Mouse (Mus musculus) G1E (cell line): Measurements from ENCODE around the gene Gsdmc4. TPM values are rescaled to one million over a fixed set of nuclear protein-coding genes. Genes with fewer than 3 reads are reported as not detected.
"Not testable (repeated sequence)": the region's sequence is repeated elsewhere in the genome, so short reads cannot be mapped to it uniquely, and the experiment has no call there.

Source experiments
- ATAC-seq: 2 replicates; pipeline ENCODE4 v1.8.0; 2016; ENCODE audit warnings: mild to moderate bottlenecking; ENCODE audit not compliant: insufficient number of reproducible peaks, poor library complexity, low FRiP score, severe bottlenecking; ENCODE audit errors: extremely low read depth
- DNase-seq: peaks from one replicate; pipeline ENCODE4 v3.0.0; 2012; ENCODE audit warnings: low spot score
- H3K27me3 ChIP-seq: 2 replicates; pipeline ENCODE4 v1.6.1; 2012; ENCODE audit warnings: mild to moderate bottlenecking, low read length, inconsistent platforms; ENCODE audit not compliant: insufficient read depth
- H3K36me3 ChIP-seq: replicated peaks from 2 replicates; pipeline ENCODE3; 2012; ENCODE audit warnings: mild to moderate bottlenecking, inconsistent platforms
- H3K4me1 ChIP-seq: 2 replicates; pipeline ENCODE4 v1.6.1; 2012; ENCODE audit warnings: low read depth, low read length, inconsistent platforms, mixed read lengths; ENCODE audit not compliant: insufficient read depth
- H3K4me3 ChIP-seq: 2 replicates; pipeline ENCODE4 v1.5.1; 2012; ENCODE audit warnings: low read depth, mild to moderate bottlenecking, inconsistent platforms, low read length, moderate library complexity, mixed read lengths
- H3K9me3 ChIP-seq: replicated peaks from 2 replicates; pipeline ENCODE4 v1.6.1; 2012; ENCODE audit warnings: inconsistent platforms
- CTCF ChIP-seq: IDR thresholded peaks from 2 replicates; pipeline ENCODE4 v1.5.1; 2012; ENCODE audit warnings: low read depth, low read length, inconsistent platforms, mixed read lengths
- GATA1 ChIP-seq: IDR thresholded peaks from 2 replicates; pipeline ENCODE4 v1.6.1; 2012; ENCODE audit warnings: borderline replicate concordance, low read length, inconsistent platforms, mixed read lengths
- GATA2 ChIP-seq: IDR thresholded peaks from 2 replicates; pipeline ENCODE4 v1.6.1; 2012; ENCODE audit warnings: low read depth, low read length, inconsistent platforms, borderline replicate concordance
- POLR2AphosphoS5 ChIP-seq: IDR thresholded peaks from 2 replicates; pipeline ENCODE4 v1.6.1; 2012; ENCODE audit warnings: low read depth, low read length, inconsistent platforms; ENCODE audit not compliant: insufficient replicate concordance
- TAL1 ChIP-seq: conservative IDR thresholded peaks from 2 replicates; pipeline ENCODE4 v1.6.1; 2012; ENCODE audit warnings: low read depth, low read length, inconsistent platforms, mixed read lengths
- polyA plus RNA-seq: library from polyadenylated mRNA; stranded (reverse); fragments of >175 nt; gene quantifications from 2 replicates; pipeline ENCODE4 v1.2.3, GENCODE M21; 2012
- total RNA-seq, 2 experiments: library from RNA; stranded (forward) in 1 of 2; stranded (reverse) in 1 of 2; fragments of 200-1000 nt in 1 of 2; fragments of >200 nt in 1 of 2; fragmentation: Nextera tagmentation in 1 of 2; gene quantifications; 2 replicates each; pipeline ENCODE4 v1.2.3; 2014 to 2017

Gsdmc4 gene
- total RNA-seq (2014; fragmentation: Nextera tagmentation) (not detected in 2 replicates), total RNA-seq (2017) (0.06 TPM in 1 of 2 replicates, not detected in the other), polyA plus RNA-seq (not detected in 2 replicates)

DNA sequence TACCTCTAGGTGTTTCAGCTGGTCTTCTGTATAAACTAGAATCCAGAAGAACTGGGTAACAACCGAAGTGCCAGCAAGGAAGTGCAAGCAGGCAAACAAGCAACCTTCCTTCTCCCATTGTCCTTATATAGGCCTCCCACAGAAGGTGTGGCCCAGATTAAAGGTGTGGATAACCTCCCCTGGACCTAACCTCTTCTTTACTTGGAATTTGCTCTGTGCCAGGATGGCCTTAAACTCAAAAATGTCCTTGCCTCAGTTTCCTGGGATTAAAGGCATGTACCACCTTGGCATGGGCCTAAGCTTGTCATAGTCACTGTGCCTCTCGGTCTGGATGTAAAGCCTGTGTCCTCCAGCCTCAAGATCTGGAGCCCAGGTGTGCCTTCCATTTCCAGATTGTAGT, at the start of gene Gsdmc4:
Gsdmc4 (minus strand) TSS at position 101 of the 400 bp plus-strand sequence.
- not testable (repeated sequence) for H3K27me3 ChIP-seq, ATAC-seq, DNase-seq, H3K36me3 ChIP-seq, H3K4me1 ChIP-seq, H3K4me3 ChIP-seq, H3K9me3 ChIP-seq

DNA sequence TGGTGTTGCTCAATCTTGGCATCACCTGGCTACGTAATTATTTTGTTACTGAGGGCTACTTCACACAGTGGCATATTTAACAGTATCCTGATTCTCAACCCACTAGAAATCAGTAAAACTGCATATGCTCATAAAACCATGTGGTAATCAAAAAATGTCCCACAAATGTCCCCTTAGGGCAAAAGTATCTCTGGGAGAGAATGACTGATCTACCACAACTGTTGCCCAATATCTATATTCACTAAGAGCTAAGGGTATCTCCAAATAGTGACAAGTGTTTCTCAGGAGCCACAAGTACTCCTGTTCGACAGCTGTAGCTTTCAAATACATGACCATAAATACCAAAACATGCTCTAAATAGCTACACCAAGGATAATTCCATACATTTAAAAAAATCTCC, 48.4 kb upstream of the Gsdmc4 start:
- H3K4me1 ChIP-seq, result no peaks in the 10 kb centered on the region
- no peak for ATAC-seq
- no peak for TF ChIP-seq CTCF
- TF ChIP-seq TAL1, result no peak
- no peak for TF ChIP-seq GATA2
- TF ChIP-seq GATA1, result no peak
- TF ChIP-seq POLR2AphosphoS5, result no peak

GRCm38 (mm10) chr15:63957553-63957952, 45.5 kb upstream of the Gsdmc4 start:
- Histone ChIP-seq H3K4me3 (no peak overlapping the region), H3K36me3 (peaks cover 27% of the 10 kb centered on the region)
- DNase-seq, result no peak

More for the DNA sequence above, 48.4 kb upstream of the Gsdmc4 start:
- H3K9me3 ChIP-seq, result no peaks in the 10 kb centered on the region
- H3K27me3 ChIP-seq, result no peaks in the 10 kb centered on the region
- H3K4me3 ChIP-seq, result no peak overlapping the region
- DNase-seq, result no peak
- H3K36me3 ChIP-seq, result peaks cover 26% of the 10 kb centered on the region

DNA sequence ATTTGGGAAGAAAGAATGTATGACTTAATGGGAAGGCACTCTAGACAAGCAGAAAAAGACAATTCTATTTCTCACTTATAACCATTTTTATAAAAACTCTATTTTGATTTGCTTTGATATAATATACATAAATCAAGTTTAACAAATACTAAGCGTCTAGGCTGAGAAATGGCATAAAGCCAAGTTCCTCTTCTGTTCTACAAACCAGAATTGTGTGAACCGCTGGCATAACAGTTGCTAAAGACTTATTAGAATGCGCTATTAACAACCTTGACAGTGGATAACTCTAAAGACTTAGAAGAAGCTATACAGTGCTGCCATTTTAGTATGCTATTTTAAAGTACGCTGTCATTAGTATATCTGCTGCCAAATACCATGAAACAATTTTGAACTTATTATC, 41.2 kb upstream of the Gsdmc4 start:
- DNase-seq (no peak), ATAC-seq (no peak)
- Histone ChIP-seq H3K36me3 (peaks cover 29% of the 10 kb centered on the region), H3K27me3 (no peaks in the 10 kb centered on the region), H3K4me3 (no peak overlapping the region), H3K4me1 (no peaks in the 10 kb centered on the region; the same call in 1 of the 2 replicates), H3K9me3 (no peaks in the 10 kb centered on the region)
- no peak for TF ChIP-seq TAL1
- TF ChIP-seq GATA1, result no peak
- TF ChIP-seq POLR2AphosphoS5, result no peak
- no peak for TF ChIP-seq CTCF
- no peak for TF ChIP-seq GATA2

More at GRCm38 (mm10) chr15:63957553-63957952, 45.5 kb upstream of the Gsdmc4 start:
- no peak for ATAC-seq
- TF ChIP-seq GATA1 (no peak), POLR2AphosphoS5 (no peak), CTCF (no peak), TAL1 (no peak), GATA2 (no peak)
- Histone ChIP-seq H3K9me3 (no peaks in the 10 kb centered on the region), H3K4me1 (no peaks in the 10 kb centered on the region), H3K27me3 (no peaks in the 10 kb centered on the region)

- H3K9me3 ChIP-seq, result no peaks in the 10 kb centered on the region
- no peak for DNase-seq
- H3K4me1 ChIP-seq, result no peaks in the 10 kb centered on the region
- no peak overlapping the region for H3K4me3 ChIP-seq
- TF ChIP-seq CTCF, result no peak
- H3K36me3 ChIP-seq, result peaks cover 61% of the 10 kb centered on the region
- no peak for ATAC-seq
- no peaks in the 10 kb centered on the region for H3K27me3 ChIP-seq
Observed at GRCm38 (mm10) chr15:63941221-63941620, 29.1 kb upstream of the Gsdmc4 start.

DNA sequence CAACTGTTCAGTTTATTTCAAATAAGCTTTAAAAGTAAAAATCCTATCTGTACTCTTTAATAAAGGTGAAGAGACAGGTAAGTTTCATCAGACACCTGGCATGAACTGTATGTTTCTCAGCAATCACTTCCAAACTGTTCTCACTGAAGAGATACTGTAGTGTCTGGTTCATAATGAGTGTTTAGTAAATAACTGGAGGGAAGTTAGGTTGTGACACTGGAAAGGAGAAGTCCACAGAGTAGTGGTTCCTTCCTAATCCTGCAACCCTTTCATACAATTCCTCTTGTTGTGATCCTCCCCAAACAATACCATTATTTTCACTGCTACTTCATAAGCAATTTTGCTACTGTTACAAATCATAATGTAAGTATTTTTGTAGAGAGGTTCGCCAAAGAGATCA, 20.6 kb upstream of the Gsdmc4 start:
- TF ChIP-seq GATA1 (no peak), GATA2 (no peak), TAL1 (no peak), POLR2AphosphoS5 (no peak), CTCF (no peak)
- no peak overlapping the region for H3K4me3 ChIP-seq
- no peaks in the 10 kb centered on the region for H3K4me1 ChIP-seq
- peaks cover 71% of the 10 kb centered on the region for H3K36me3 ChIP-seq
- H3K9me3 ChIP-seq, result no peaks in the 10 kb centered on the region
- DNase-seq (no peak), ATAC-seq (no peak)
- H3K27me3 ChIP-seq, result no peaks in the 10 kb centered on the region

DNA sequence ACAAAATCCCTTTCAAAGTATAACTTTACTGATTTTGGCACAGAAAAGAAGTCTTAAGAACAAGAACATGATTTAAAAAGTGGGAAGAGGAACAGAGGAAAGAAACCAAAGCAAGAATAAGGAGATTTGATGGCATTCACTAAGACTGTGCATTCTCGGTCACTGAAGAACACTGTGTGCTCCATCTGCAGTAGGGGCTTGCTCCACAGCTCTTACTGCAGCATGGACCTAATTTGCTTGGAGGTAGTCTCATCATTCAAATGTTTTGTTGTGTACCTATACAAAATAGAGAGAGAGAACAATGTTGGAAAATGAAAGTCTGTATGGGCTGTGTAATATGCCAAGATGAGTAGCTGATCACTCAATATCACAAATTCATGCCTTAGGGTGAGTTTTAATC, 19.3 kb upstream of the Gsdmc4 start:
- Histone ChIP-seq H3K4me1 (no peaks in the 10 kb centered on the region), H3K36me3 (peaks cover 70% of the 10 kb centered on the region), H3K9me3 (no peaks in the 10 kb centered on the region), H3K4me3 (no peak overlapping the region), H3K27me3 (no peaks in the 10 kb centered on the region)
- no peak for TF ChIP-seq GATA1
- no peak for TF ChIP-seq CTCF
- TF ChIP-seq TAL1, result no peak
- TF ChIP-seq POLR2AphosphoS5, result no peak
- no peak for TF ChIP-seq GATA2
- no peak for DNase-seq
- no peak for ATAC-seq
